20 mouse cellular contexts compared by ENCODE assay signal in the genomic region with DNA sequence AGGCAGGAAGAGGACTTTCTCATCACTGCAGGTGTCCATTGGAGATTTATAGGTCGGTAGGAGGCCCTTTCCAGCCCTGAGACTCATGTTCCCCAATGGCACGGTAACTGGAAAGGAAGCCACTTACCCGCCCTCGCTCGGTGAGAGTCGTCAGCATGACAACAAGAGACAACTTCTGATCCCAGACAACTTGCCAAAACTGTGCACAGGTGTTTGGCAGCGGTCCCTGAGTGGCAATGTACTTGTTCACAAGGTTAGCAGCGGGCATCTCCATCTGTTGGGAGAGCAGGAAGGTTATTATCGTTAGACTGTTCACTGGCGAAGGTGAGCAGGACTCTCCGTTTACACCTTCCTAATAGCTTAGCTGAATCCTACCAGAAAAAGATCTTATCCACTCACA.
DNase-seq lines count a peak whose midpoint lies in the region; ATAC-seq and TF ChIP-seq lines count a peak whose summit lies in the region.
"Had no signal": no experiment of that assay in that cellular context is flagged by ENCODE, and none has a peak within 500 bp of the region (broad histone marks: within the 10 kb centered on the region; RNA-seq: fewer than 3 reads in every experiment).

No protein-coding gene starts in this region.

- no peak for TF ChIP-seq EP300 in stomach, postnatal 0 days (optimal IDR thresholded peaks at IDR 0.05)

- H3K4me1 ChIP-seq in stomach, embryonic 16.5 days (ENCODE audit: control insufficient read depth, insufficient read depth, low read length), result no peaks in the 10 kb centered on the region
- H3K4me1 ChIP-seq in stomach, postnatal 0 days (replicated peaks; ENCODE audit: control insufficient read depth, insufficient read depth), result no peaks in the 10 kb centered on the region
- H3K4me1 ChIP-seq: stomach, embryonic 15.5 days had no signal

- no peak for TF ChIP-seq CTCF in stomach, postnatal 0 days (IDR thresholded peaks at IDR 0.05; ENCODE audit: low read depth)
- no peak for TF ChIP-seq CTCF in gastrocnemius, adult 2 months (IDR thresholded peaks at IDR 0.05)

- H3K27ac ChIP-seq in stomach, embryonic 16.5 days (ENCODE audit: low read length), result peak overlapping the region; percentile 30; the same call in 1 of the 2 replicates
- no peak overlapping the region for H3K27ac ChIP-seq in stomach, postnatal 0 days (replicated peaks)
- peak overlapping the region; percentile 89 for H3K27ac ChIP-seq in gastrocnemius, adult 2 months
- H3K27ac ChIP-seq: forebrain, embryonic 10.5 days; heart, embryonic 15.5 days; hindbrain, embryonic 14.5 days; limb, embryonic 15.5 days; midbrain, embryonic 10.5 days; neural tube, embryonic 15.5 days; stomach, embryonic 15.5 days had no signal

- H3K9ac ChIP-seq in stomach, embryonic 16.5 days (ENCODE audit: low read length), result no peak overlapping the region
- no peak overlapping the region for H3K9ac ChIP-seq in stomach, postnatal 0 days (ENCODE audit: low read length)
- H3K9ac ChIP-seq: heart, embryonic 15.5 days; hindbrain, embryonic 14.5 days; limb, embryonic 15.5 days; lung, embryonic 14.5 days; neural tube, embryonic 15.5 days; stomach, embryonic 15.5 days had no signal

- H3K27me3 ChIP-seq in stomach, embryonic 16.5 days (ENCODE audit: control insufficient read depth, insufficient read depth, low read length), result no peaks in the 10 kb centered on the region
- H3K27me3 ChIP-seq in stomach, postnatal 0 days (ENCODE audit: control insufficient read depth, insufficient read depth, low read length), result no peaks in the 10 kb centered on the region
- H3K27me3 ChIP-seq: heart, embryonic 15.5 days; limb, embryonic 15.5 days; neural tube, embryonic 15.5 days; Patski; stomach, embryonic 15.5 days had no signal

- no peaks in the 10 kb centered on the region for H3K9me3 ChIP-seq in stomach, embryonic 16.5 days (replicated peaks; ENCODE audit: control insufficient read depth, low read length)
- no peaks in the 10 kb centered on the region for H3K9me3 ChIP-seq in stomach, postnatal 0 days (ENCODE audit: control insufficient read depth, low read length)
- H3K9me3 ChIP-seq: forebrain, embryonic 10.5 days; heart, embryonic 15.5 days; midbrain, embryonic 10.5 days; neural tube, embryonic 15.5 days; stomach, embryonic 15.5 days had no signal

- DNase-seq in heart, postnatal 10 days, result peak; percentile 24 to 25
- DNase-seq in heart, postnatal 25 days (ENCODE audit: low spot score), result no peak
- no peak for DNase-seq in stomach, postnatal 0 days (ENCODE audit: low spot score)
- DNase-seq in gastrocnemius, adult 2 months, result peak; percentile 89
- no peak for DNase-seq in kidney, adult 18-20 months
- DNase-seq in frontal cortex, postnatal 25 days (ENCODE audit: low spot score in 2 of 2), result no peak
- DNase-seq: kidney, adult 11 months; kidney, postnatal 14 days; layer of hippocampus, adult 9-11 months; lung, embryonic 14.5 days; thymus, postnatal 25 days had no signal

- H3K4me2 ChIP-seq in stomach, embryonic 16.5 days (ENCODE audit: low read depth, low read length), result no peak overlapping the region
- no peak overlapping the region for H3K4me2 ChIP-seq in stomach, postnatal 0 days (replicated peaks; ENCODE audit: low read depth)
- H3K4me2 ChIP-seq: heart, embryonic 15.5 days; hindbrain, embryonic 14.5 days; limb, embryonic 15.5 days; lung, embryonic 14.5 days; neural tube, embryonic 15.5 days; stomach, embryonic 15.5 days had no signal

- H3K36me3 ChIP-seq in stomach, embryonic 16.5 days (ENCODE audit: control insufficient read depth, insufficient read depth, low read length), result no peaks in the 10 kb centered on the region
- H3K36me3 ChIP-seq in stomach, postnatal 0 days (ENCODE audit: control insufficient read depth, insufficient read depth, low read length), result no peaks in the 10 kb centered on the region
- H3K36me3 ChIP-seq: forebrain, embryonic 10.5 days; heart, embryonic 15.5 days; midbrain, embryonic 10.5 days had no signal

- WGBS in stomach, embryonic 16.5 days, result 85% methylated on average over 11 of the region's 11 CpGs
- WGBS in stomach, postnatal 0 days, result 87% methylated on average over 11 of the region's 11 CpGs

- H3K4me3 ChIP-seq in stomach, embryonic 16.5 days (replicated peaks; ENCODE audit: low read length), result no peak overlapping the region
- no peak overlapping the region for H3K4me3 ChIP-seq in stomach, postnatal 0 days (ENCODE audit: low read depth, low read length)
- no peak overlapping the region for H3K4me3 ChIP-seq in gastrocnemius, adult 2 months
- H3K4me3 ChIP-seq: forebrain, embryonic 10.5 days; heart, embryonic 15.5 days; limb, embryonic 15.5 days; midbrain, embryonic 10.5 days; neural tube, embryonic 15.5 days; stomach, embryonic 15.5 days had no signal

- intact Hi-C loops in heart, postnatal 10 days (cut with DNase I), result no loop called here
- intact Hi-C loops in heart, postnatal 25 days (cut with DNase I), result no loop called here
- intact Hi-C loops in gastrocnemius, adult 2 months (cut with DNase I), result no loop called here

- ATAC-seq in stomach, embryonic 16.5 days (ENCODE audit: insufficient read depth, low FRiP score), result no peak
- no peak for ATAC-seq in stomach, postnatal 0 days (ENCODE audit: low FRiP score, low TSS enrichment)
- ATAC-seq: Patski had no signal

Comparison
In these comparisons a context has a peak if more than half of its experiments do, and no peak if none do; other contexts are left out.
1. DNase-seq: peak in heart, postnatal 10 days (2 of 2) and gastrocnemius, adult 2 months (single experiment); none in heart, postnatal 25 days (single experiment), stomach, postnatal 0 days (single experiment), kidney, adult 18-20 months (single experiment) and frontal cortex, postnatal 25 days (0 of 2).